Mouse (Mus musculus) hindbrain, embryonic 16.5 days (tissue): ENCODE data around the gene Samd7. TPM values are rescaled to one million over a fixed set of nuclear protein-coding genes. Genes with fewer than 3 reads are reported as not detected.
"Not testable (repeated sequence)": the region's sequence is repeated elsewhere in the genome, so short reads cannot be mapped to it uniquely, and the experiment has no call there.

Experiments
- ATAC-seq: fragments of 200-750 bp; cut with Nextera tagmentation; 2 replicates; pipeline ENCODE4 v1.8.0; 2017; ENCODE audit warnings: moderate TSS enrichment, moderate library complexity
- H3K27ac ChIP-seq: fragments of 300-500 bp; sonication (generic); 2 replicates; pipeline ENCODE4 v1.5.1; 2014; ENCODE audit warnings: low read depth, mild to moderate bottlenecking, control low read depth, low read length, moderate library complexity
- H3K27me3 ChIP-seq: fragments of 300-500 bp; sonication (generic); replicated peaks from 2 replicates; pipeline ENCODE4 v1.6.1; 2014; ENCODE audit warnings: low read length; ENCODE audit not compliant: control insufficient read depth, insufficient read depth
- H3K36me3 ChIP-seq: fragments of 300-500 bp; sonication (generic); 2 replicates; pipeline ENCODE4 v1.6.1; 2014; ENCODE audit warnings: mild to moderate bottlenecking, low read length, moderate library complexity, mixed read lengths; ENCODE audit not compliant: control insufficient read depth, insufficient read depth
- H3K4me1 ChIP-seq: fragments of 300-500 bp; sonication (generic); 2 replicates; pipeline ENCODE4 v1.6.1; 2014; ENCODE audit warnings: low read depth, low read length; ENCODE audit not compliant: control insufficient read depth, insufficient read depth
- H3K4me2 ChIP-seq: fragments of 300-500 bp; sonication (generic); 2 replicates; pipeline ENCODE4 v1.6.1; 2014; ENCODE audit warnings: mild to moderate bottlenecking, low read length, control low read depth, moderate library complexity
- H3K4me3 ChIP-seq: fragments of 300-500 bp; sonication (generic); 2 replicates; pipeline ENCODE4 v1.5.1; 2014; ENCODE audit warnings: mild to moderate bottlenecking, low read length, control low read depth, moderate library complexity
- H3K9ac ChIP-seq: fragments of 300-500 bp; sonication (generic); 2 replicates; pipeline ENCODE4 v1.6.1; 2014; ENCODE audit warnings: low read depth, mild to moderate bottlenecking, control low read depth, low read length, moderate library complexity
- H3K9me3 ChIP-seq: fragments of 300-500 bp; sonication (generic); 2 replicates; pipeline ENCODE4 v1.6.1; 2014; ENCODE audit warnings: mild to moderate bottlenecking, low read length, moderate library complexity; ENCODE audit not compliant: control insufficient read depth
- WGBS: fragments of 180-500 bp; shearing (Covaris S2); extraction: QIAGEN DNeasy Blood & Tissue Kit; methylation state at CpG from one replicate; pipeline ENCODE4 v1.1.7; 2014; 5-methylcytosine and 5-hydroxymethylcytosine counted together
- polyA plus RNA-seq: library from polyadenylated mRNA; unstranded; fragments of >200 nt; fragmentation: Nextera tagmentation; extraction: Ambion mirVana; gene quantifications from 2 replicates; pipeline ENCODE4 v1.2.1, GENCODE M21; 2015

Gene Samd7
- 0.05 and 0.06 TPM in 2 replicates for polyA plus RNA-seq

DNA sequence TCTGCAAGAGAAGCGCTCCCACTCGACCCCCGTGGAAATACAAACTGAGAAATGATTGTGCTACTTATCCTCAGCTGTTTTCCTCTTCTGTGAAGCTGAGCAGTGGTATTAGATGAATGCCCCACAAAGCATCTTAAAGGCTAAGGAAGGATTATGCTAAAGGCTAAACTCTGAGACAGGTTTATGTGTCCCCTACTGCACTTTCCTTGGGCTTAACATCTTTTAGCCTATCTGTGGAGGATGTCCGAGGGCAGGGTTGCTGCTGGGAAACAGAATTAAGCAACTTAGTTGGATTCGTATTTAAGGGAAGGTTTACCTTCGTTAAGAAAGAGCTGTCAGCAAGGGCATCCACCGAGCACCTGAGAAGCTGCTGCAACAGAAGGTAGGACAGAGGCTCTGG is at the start of gene Samd7:
TSS of gene Samd7 (plus strand) at position 288 of the 400 bp plus-strand sequence.
- WGBS = 87% methylated on average over 7 of the region's 7 CpGs
- Histone ChIP-seq H3K27me3 (no peaks in the 10 kb centered on the region), H3K4me3 (no peak within 1 kb of the TSS), H3K9me3 (no peaks in the 10 kb centered on the region), H3K4me2 (no peak within 1 kb of the TSS), H3K4me1 (no peaks in the 10 kb centered on the region), H3K27ac (no peak within 1 kb of the TSS), H3K36me3 (no peaks in the 10 kb centered on the region), H3K9ac (no peak within 1 kb of the TSS)
- ATAC-seq = no peak

DNA sequence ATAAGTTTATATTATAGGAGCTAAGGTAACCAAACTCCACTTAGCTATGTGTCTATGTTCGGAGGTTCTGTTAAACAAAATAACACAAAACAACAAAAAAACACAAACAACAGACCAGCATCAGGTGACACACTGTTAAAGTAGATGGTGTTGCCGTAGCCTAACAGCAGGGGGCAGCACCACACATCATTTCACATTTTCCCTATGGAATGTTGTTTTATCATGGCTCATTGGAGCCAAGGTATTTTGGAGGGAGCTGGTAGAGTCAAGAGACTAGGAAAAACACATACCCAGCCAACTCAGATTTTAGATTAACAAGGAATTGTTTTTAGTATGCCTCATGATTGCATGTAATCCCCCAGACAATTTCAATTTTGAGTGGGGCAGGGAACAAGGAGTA is 49.7 kb upstream of the Samd7 start:
- no peaks in the 10 kb centered on the region for H3K4me1 ChIP-seq
- 16% methylated on average over 2 of the region's 2 CpGs for WGBS
- no peak overlapping the region for H3K4me2 ChIP-seq
- no peaks in the 10 kb centered on the region for H3K27me3 ChIP-seq
- no peak overlapping the region for H3K9ac ChIP-seq
- H3K36me3 ChIP-seq = no peaks in the 10 kb centered on the region
- ATAC-seq = no peak
- H3K27ac ChIP-seq = no peak overlapping the region
- no peaks in the 10 kb centered on the region for H3K9me3 ChIP-seq
- no peak overlapping the region for H3K4me3 ChIP-seq

DNA sequence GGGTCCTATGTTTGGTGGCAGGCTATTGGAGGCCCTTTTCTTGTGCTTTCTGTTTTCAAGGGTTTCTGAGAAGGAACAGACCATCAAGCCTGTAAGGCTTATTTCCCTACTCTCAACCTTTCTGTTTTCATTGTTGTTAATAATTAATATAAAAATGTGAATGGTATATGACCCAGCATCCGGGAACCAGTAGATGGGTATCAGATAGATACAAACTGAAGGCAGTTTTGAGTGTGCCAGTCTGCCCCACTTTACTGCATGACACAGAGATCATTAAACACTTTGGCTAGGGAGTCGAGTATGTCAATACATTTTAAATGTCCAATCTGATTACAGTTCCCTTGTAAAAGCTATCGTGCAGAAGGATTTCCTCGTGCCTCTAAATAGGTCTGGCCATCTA is 48.2 kb upstream of the Samd7 start:
- WGBS = 62% methylated on average over 4 of the region's 4 CpGs
- H3K27ac ChIP-seq = no peak overlapping the region
- H3K36me3 ChIP-seq = no peaks in the 10 kb centered on the region
- H3K9me3 ChIP-seq = no peaks in the 10 kb centered on the region
- ATAC-seq = no peak
- no peak overlapping the region for H3K4me3 ChIP-seq
- no peak overlapping the region for H3K4me2 ChIP-seq
- no peak overlapping the region for H3K9ac ChIP-seq
- H3K27me3 ChIP-seq = no peaks in the 10 kb centered on the region
- H3K4me1 ChIP-seq = no peaks in the 10 kb centered on the region

DNA sequence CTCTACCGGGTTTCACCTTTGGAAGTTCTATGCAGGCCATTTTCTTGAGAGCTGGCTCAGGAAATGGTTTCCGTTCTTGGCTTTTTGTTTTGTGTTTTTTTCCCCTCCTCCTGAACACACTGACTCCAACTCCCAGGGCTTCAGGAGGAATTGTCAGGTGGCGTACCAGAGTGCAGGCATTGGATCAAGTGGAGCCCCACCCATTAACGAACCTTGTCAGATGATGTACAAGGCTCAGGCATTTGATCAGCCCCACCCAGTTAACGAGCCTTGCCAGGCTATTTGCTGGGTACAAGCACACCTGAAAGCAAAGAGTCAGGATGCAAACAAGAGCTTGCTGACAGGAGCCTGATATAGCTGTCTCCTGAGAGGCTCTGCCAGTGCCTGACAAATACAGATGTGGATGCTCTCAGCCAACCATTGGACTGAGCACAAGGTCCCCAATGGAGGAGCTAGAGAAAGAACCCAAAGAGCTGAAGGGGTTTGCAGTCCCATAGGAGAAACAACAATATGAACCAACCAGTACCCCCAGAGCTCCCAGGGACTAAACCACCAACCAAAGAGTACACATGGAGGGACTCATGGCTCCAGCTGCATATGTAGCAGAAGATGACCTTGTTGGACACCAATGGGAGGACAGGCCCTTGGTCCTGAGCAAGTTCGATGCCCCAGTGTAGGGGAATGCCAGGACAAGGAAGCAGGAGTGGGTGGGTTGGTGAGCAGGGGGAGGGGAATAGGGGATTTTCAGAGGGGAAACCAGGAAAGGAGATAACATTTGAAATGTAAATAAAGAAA is 46.2 kb upstream of the Samd7 start, which contains the start of gene Lrrc31:
TSS of gene Lrrc31 (minus strand) at position 133 of the 795 bp plus-strand sequence.
- not testable (repeated sequence) for H3K4me1 ChIP-seq, H3K27me3 ChIP-seq, H3K9me3 ChIP-seq, H3K4me2 ChIP-seq, ATAC-seq, H3K36me3 ChIP-seq, H3K4me3 ChIP-seq, H3K27ac ChIP-seq, H3K9ac ChIP-seq
- WGBS = 88% methylated on average over 6 of the region's 6 CpGs

DNA sequence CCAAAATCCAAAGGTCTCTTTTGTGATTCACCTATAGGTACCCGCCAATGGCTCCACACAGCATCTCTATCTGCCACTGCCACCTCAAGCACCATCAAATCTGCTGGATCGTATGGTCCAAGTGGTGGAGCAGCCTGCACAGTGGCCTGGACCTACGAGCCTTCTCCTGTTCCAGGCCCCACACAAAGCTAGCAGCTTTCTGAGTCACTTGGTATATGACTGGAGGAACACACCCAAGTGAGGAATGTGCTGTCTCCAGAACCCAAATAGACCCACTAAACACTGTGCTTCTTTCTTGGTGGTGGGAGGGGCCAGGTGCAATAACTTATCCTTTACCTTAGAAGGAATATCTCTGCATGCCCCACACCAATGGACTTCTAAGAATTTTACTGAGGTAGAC is 40.1 kb upstream of the Samd7 start:
- H3K4me1 ChIP-seq = no peaks in the 10 kb centered on the region
- 89% methylated on average over 3 of the region's 3 CpGs for WGBS
- H3K4me2 ChIP-seq = no peak overlapping the region
- ATAC-seq = no peak
- H3K27ac ChIP-seq = no peak overlapping the region
- H3K9ac ChIP-seq = no peak overlapping the region
- H3K27me3 ChIP-seq = no peaks in the 10 kb centered on the region
- H3K4me3 ChIP-seq = no peak overlapping the region
- H3K36me3 ChIP-seq = no peaks in the 10 kb centered on the region
- no peaks in the 10 kb centered on the region for H3K9me3 ChIP-seq

DNA sequence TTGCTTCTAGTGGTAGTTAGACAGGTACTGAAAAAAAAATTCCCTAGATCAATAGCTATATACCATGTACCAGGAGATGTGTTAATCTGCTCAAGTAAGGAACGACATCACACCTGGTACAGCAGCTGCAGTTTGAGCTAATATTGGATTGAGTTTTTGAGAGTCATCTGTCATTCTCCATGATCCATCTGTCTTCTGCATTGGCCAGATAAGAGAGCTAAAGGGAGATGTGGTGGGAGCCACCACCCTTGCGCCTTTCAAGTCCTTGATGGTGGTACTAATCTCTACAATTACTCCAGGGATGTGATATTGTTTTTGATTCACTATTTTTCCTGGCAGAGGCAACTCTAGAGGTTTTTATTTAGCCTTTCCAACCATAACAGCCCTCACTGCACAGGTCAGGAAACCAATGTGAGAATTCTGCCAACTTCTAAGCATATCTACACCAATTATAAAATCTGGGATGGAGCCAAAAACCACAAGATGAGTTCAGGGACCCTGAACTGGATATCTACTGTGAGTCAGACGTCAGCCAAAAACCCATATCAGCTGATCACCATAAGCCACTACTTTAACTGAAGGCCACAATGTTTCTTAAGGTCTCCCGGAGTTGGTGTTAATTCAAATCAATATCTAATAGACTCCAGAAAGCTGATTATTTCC is 39.3 kb upstream of the Samd7 start:
- WGBS = 80% methylated on average over 4 of the region's 4 CpGs
- Histone ChIP-seq H3K9me3 (no peaks in the 10 kb centered on the region), H3K9ac (no peak overlapping the region), H3K4me3 (no peak overlapping the region), H3K27me3 (no peaks in the 10 kb centered on the region), H3K36me3 (no peaks in the 10 kb centered on the region), H3K27ac (no peak overlapping the region), H3K4me2 (no peak overlapping the region), H3K4me1 (no peaks in the 10 kb centered on the region)
- no peak for ATAC-seq

GRCm38 (mm10) chr3:30710191-30710590 is 35.9 kb upstream of the Samd7 start:
- no peak for ATAC-seq
- H3K9me3 ChIP-seq = no peaks in the 10 kb centered on the region
- no peak overlapping the region for H3K4me3 ChIP-seq
- H3K9ac ChIP-seq = no peak overlapping the region
- H3K4me2 ChIP-seq = no peak overlapping the region
- H3K27ac ChIP-seq = no peak overlapping the region
- no peaks in the 10 kb centered on the region for H3K36me3 ChIP-seq
- H3K4me1 ChIP-seq = no peaks in the 10 kb centered on the region
- no peaks in the 10 kb centered on the region for H3K27me3 ChIP-seq
- WGBS = 84% methylated on average over 6 of the region's 6 CpGs

- Histone ChIP-seq H3K36me3 (no peaks in the 10 kb centered on the region), H3K9ac (no peak overlapping the region), H3K4me3 (no peak overlapping the region), H3K4me1 (no peaks in the 10 kb centered on the region), H3K27me3 (no peaks in the 10 kb centered on the region), H3K9me3 (no peaks in the 10 kb centered on the region), H3K27ac (no peak overlapping the region), H3K4me2 (no peak overlapping the region)
- no peak for ATAC-seq
- WGBS = 86% methylated on average over 1 of the region's 1 CpGs
These were observed 32.8 kb upstream of the Samd7 start for GRCm38 (mm10) chr3:30713334-30713733.

DNA sequence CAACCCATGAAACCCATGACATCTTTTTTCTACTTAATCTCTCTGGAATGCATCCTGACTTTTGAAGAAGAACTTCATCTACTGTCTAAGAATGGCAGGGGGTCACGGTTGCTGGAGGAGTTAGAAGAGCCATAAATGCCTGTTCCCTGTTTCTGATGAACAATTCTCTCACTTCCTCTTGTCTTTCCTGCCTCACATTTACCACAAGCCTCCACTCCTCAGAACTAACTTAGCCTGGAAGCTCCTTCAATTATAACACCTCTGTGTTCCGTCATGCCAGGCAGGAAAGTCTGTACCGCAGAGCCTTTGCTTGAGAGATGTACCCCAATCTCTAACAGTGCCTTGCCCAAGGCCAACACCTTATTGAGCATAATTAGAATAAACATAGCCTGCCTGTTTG is 27.4 kb upstream of the Samd7 start:
- Histone ChIP-seq H3K4me3 (no peak overlapping the region), H3K4me1 (no peaks in the 10 kb centered on the region), H3K9me3 (no peaks in the 10 kb centered on the region), H3K27ac (no peak overlapping the region), H3K9ac (no peak overlapping the region), H3K36me3 (no peaks in the 10 kb centered on the region), H3K4me2 (no peak overlapping the region), H3K27me3 (no peaks in the 10 kb centered on the region)
- whole genome bisulfite sequencing = 86% methylated on average over 3 of the region's 3 CpGs
- ATAC-seq = no peak
